Mouse (Mus musculus) limb, embryonic 14.5 days (tissue): Measurements from ENCODE around the gene Kif26a. TPM values are rescaled to one million over a fixed set of nuclear protein-coding genes. Genes with fewer than 3 reads are reported as not detected.

Experiments used
- ATAC-seq: fragments of 200-750 bp; cut with Nextera tagmentation; 2 replicates; pipeline ENCODE4 v1.8.0; 2017; ENCODE audit warnings: low read depth, moderate number of reproducible peaks, moderate TSS enrichment; ENCODE audit not compliant: low FRiP score
- DNase-seq: peaks from one replicate; pipeline ENCODE4 v3.0.0-alpha.2; 2015; ENCODE audit warnings: low spot score
- H3K27ac ChIP-seq: fragments of 300-500 bp; sonication (generic); replicated peaks from 2 replicates; pipeline ENCODE4 v1.5.1; 2014; ENCODE audit warnings: low read depth, mild to moderate bottlenecking, low read length, moderate library complexity, mixed read lengths
- H3K27me3 ChIP-seq: fragments of 300-500 bp; sonication (generic); 2 replicates; pipeline ENCODE4 v1.6.1; 2014; ENCODE audit warnings: low read length, mixed read lengths; ENCODE audit not compliant: control insufficient read depth, insufficient read depth
- H3K36me3 ChIP-seq: fragments of 300-500 bp; sonication (generic); 2 replicates; pipeline ENCODE4 v1.6.1; 2014; ENCODE audit warnings: mild to moderate bottlenecking, low read length, moderate library complexity, mixed read lengths; ENCODE audit not compliant: control insufficient read depth, insufficient read depth
- H3K4me1 ChIP-seq: fragments of 300-500 bp; sonication (generic); 2 replicates; pipeline ENCODE4 v1.6.1; 2014; ENCODE audit warnings: antibody characterized with exemption, low read length, mixed read lengths; ENCODE audit not compliant: control insufficient read depth, insufficient read depth
- H3K4me2 ChIP-seq: fragments of 300-500 bp; sonication (generic); replicated peaks from 2 replicates; pipeline ENCODE4 v1.6.1; 2014; ENCODE audit warnings: low read depth, mild to moderate bottlenecking, low read length, moderate library complexity; ENCODE audit not compliant: severe bottlenecking
- H3K4me3 ChIP-seq: fragments of 300-500 bp; sonication (generic); replicated peaks from 2 replicates; pipeline ENCODE4 v1.5.1; 2014; ENCODE audit warnings: low read length
- H3K9ac ChIP-seq: fragments of 300-500 bp; sonication (generic); 2 replicates; pipeline ENCODE4 v1.6.1; 2014; ENCODE audit warnings: mild to moderate bottlenecking, low read depth, low read length, moderate library complexity; ENCODE audit not compliant: severe bottlenecking
- H3K9me3 ChIP-seq: fragments of 300-500 bp; sonication (generic); 2 replicates; pipeline ENCODE4 v1.6.1; 2016; ENCODE audit warnings: low read length; ENCODE audit not compliant: control insufficient read depth
- POLR2A ChIP-seq: fragments of 200-500 bp; IDR thresholded peaks from 2 replicates; pipeline ENCODE4 v1.8.0; 2012; ENCODE audit warnings: inconsistent platforms, mild to moderate bottlenecking, moderate library complexity, borderline replicate concordance; ENCODE audit not compliant: insufficient read depth, insufficient read length; ENCODE audit errors: extremely low read depth
- WGBS: fragments of 180-500 bp; shearing (Covaris S2); extraction: QIAGEN DNeasy Blood & Tissue Kit; methylation state at CpG from one replicate; pipeline ENCODE4 v1.1.7; 2014; 5-methylcytosine and 5-hydroxymethylcytosine counted together
- polyA plus RNA-seq, 2 experiments: library from polyadenylated mRNA; depleted of rRNA in 1 of 2; stranded (reverse) in 1 of 2; unstranded in 1 of 2; fragments of >200 nt; fragmentation: Nextera tagmentation in 1 of 2; extraction: Ambion mirVana in 1 of 2; gene quantifications; 2 replicates each; pipeline versions ENCODE4 v1.2.1 to v1.2.3; 2012 to 2014

Kif26a gene
- polyA plus RNA-seq, 2 experiments = 6.2 to 21.6 TPM

DNA sequence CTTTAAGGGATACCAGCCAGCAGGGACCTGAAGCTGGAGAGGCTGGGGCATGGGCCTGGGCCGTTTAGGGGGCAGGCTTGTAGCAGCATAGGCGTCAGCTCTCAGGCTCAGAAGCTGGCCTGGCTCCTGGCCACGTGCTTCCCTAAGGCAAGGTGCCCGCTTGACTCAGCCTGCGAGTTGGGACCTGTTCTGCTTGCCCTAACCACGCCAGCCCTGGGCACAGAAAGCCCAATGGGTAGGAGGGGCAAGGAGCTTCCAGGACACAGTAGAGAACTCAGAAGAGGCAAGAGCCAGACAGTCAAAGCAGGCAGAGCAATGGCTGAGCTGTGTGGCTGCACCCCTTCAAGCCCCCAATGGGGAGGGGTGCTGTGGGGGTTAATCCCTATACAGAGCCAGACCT is 37.7 kb downstream of the Kif26a start:
- WGBS = 52% methylated on average over 6 of the region's 6 CpGs
- Histone ChIP-seq H3K4me1 (peaks cover 27% of the 10 kb centered on the region), H3K4me3 (no peak overlapping the region), H3K36me3 (peaks cover 5% of the 10 kb centered on the region), H3K27me3 (no peaks in the 10 kb centered on the region), H3K9me3 (no peaks in the 10 kb centered on the region), H3K27ac (0 out of 2 replicates have a peak overlapping the region, but pooled peaks have one; percentile 33), H3K9ac (no peak overlapping the region), H3K4me2 (no peak overlapping the region)
- no peak for TF ChIP-seq POLR2A
- ATAC-seq = no peak
- DNase-seq = no peak

DNA sequence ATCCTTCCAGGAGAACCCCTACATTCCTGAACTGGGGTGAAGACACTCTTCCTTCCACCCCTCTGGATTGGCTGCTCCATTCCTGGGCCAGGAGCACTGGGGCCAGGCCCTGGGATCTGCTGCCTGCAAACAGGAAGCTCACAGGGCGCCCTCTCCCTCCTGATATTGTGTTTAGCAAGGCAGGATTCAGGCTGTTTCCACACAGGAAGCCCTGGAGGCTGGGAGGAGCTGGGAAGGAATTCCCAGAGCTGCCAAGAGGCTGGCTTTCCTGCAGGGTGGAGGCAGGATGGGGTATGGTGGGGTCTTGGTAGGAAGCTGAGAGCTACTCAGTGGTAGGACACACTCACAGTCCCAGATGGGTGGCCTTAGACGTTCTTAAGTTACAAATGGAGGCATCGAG is 38.4 kb downstream of the Kif26a start:
- ATAC-seq = peak; percentile 38; the same call in 1 of the 2 replicates
- 19% methylated on average over 3 of the region's 3 CpGs for WGBS
- no peak overlapping the region for H3K9ac ChIP-seq

DNA sequence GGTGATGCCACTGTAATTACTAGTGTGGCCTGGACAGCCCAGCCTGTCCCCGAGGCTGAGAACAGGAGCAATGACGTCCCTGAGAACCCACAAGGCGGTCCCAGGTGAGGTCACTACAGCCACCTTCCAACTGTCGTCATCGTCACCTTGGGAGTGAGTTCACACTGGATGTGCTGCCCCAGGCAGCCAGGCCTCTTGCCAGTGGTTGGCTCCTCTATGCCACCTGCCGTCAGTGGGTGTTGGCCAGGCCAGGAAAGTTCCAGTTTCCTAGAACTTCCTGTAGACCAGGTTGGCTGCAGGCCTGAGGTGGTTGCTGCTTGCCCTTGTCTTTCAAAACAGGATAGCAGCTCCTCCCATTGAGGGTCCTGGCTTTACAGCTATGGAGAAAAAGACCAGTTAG is 40.9 kb downstream of the Kif26a start:
- no peak for ATAC-seq

More for the DNA sequence above, 38.4 kb downstream of the Kif26a start:
- Histone ChIP-seq H3K27me3 (no peaks in the 10 kb centered on the region), H3K36me3 (peaks cover under 1% of the 10 kb centered on the region), H3K9me3 (no peaks in the 10 kb centered on the region), H3K4me3 (no peak overlapping the region), H3K4me1 (peaks cover 27% of the 10 kb centered on the region), H3K27ac (peak overlapping the region; percentile 33), H3K4me2 (no peak overlapping the region)
- no peak for TF ChIP-seq POLR2A
- peak; percentile 62 for DNase-seq

DNA sequence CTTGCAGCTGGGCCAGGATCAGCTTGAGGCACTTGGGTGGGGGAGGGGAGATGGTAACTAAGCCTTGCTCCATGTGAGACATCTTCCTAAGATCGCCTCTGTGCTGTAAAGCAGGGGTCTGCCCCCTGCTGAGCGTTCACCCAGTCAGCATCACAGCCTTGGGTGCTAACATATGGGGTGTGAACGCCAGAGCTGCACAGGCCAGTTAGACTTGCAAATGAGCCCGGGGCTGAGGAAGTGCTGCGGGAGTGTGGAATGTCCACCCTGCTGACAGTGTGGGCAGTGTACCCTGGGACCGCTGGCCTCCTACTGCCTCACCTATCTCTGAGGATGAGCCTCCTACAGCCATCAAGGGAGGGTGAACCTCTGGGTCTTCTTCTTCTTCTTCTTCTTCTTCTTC is 45.7 kb downstream of the Kif26a start:
- Histone ChIP-seq H3K9me3 (no peaks in the 10 kb centered on the region), H3K36me3 (no peaks in the 10 kb centered on the region), H3K4me3 (no peak overlapping the region), H3K4me1 (peaks cover 8% of the 10 kb centered on the region), H3K27ac (no peak overlapping the region), H3K4me2 (no peak overlapping the region), H3K27me3 (no peaks in the 10 kb centered on the region), H3K9ac (no peak overlapping the region)
- WGBS = 34% methylated on average over 6 of the region's 6 CpGs
- no peak for DNase-seq
- no peak for ATAC-seq
- TF ChIP-seq POLR2A = no peak

More for the DNA sequence above, 40.9 kb downstream of the Kif26a start:
- no peak overlapping the region for H3K4me2 ChIP-seq
- H3K4me3 ChIP-seq = no peak overlapping the region
- WGBS = 76% methylated on average over 6 of the region's 6 CpGs
- no peaks in the 10 kb centered on the region for H3K27me3 ChIP-seq
- no peak for TF ChIP-seq POLR2A
- no peak overlapping the region for H3K27ac ChIP-seq
- peaks cover 24% of the 10 kb centered on the region for H3K4me1 ChIP-seq
- no peaks in the 10 kb centered on the region for H3K9me3 ChIP-seq
- DNase-seq = no peak
- no peaks in the 10 kb centered on the region for H3K36me3 ChIP-seq
- H3K9ac ChIP-seq = no peak overlapping the region

DNA sequence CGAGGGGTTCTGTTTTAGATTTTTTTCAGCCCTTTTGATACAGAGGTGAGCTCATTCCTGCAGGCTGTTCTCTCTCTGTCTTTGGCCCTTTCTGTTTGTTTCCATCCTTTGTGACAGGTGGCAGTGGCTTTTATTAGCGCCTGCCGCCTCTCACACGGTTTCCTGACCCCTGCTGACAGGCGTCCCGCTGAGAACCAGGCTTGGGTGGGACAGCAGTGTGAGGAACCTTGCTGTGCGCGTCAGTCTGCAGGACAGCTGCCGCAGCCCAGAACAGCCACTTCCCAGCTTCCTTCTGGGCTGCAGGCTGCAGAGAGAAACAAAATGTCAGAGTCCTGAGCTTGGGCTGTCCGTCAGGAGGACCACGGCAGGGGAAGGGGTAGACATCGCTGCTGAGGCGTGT is 49.0 kb downstream of the Kif26a start:
- no peak for DNase-seq
- Histone ChIP-seq H3K36me3 (no peaks in the 10 kb centered on the region), H3K4me2 (peak overlapping the region; percentile 17; the same call in 1 of the 2 replicates), H3K9me3 (no peaks in the 10 kb centered on the region), H3K27me3 (no peaks in the 10 kb centered on the region), H3K9ac (0 out of 2 replicates have a peak overlapping the region, but pooled peaks have one; percentile 16), H3K27ac (no peak overlapping the region), H3K4me1 (peaks cover 10% of the 10 kb centered on the region), H3K4me3 (no peak overlapping the region)
- WGBS = 7% methylated on average over 13 of the region's 13 CpGs
- no peak for TF ChIP-seq POLR2A
- ATAC-seq = peak; percentile 56; the same call in 1 of the 2 replicates

DNA sequence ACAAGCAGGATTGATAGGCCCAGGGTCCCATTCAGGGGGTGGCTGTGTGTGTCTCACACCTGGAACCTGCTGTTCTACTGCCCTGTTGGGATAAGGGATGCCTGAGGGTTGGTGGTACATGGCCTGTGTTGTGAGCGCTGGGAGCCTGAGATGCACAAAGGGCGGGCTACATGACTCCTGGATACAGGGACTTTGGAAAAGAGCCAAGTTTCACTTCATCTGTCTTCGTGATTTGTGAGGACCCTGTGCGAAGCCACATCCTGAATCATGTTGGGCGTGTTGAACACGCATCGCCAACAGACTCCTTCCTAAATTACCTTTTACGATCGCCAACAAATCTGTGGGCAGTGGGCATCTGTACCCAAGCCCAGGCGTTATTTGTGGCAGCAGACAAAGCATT is 50.6 kb downstream of the Kif26a start:
- Histone ChIP-seq H3K9me3 (no peaks in the 10 kb centered on the region), H3K27me3 (no peaks in the 10 kb centered on the region), H3K4me3 (no peak overlapping the region), H3K4me1 (peaks cover 14% of the 10 kb centered on the region), H3K4me2 (no peak overlapping the region), H3K9ac (no peak overlapping the region), H3K36me3 (no peaks in the 10 kb centered on the region), H3K27ac (no peak overlapping the region)
- 78% methylated on average over 10 of the region's 10 CpGs for WGBS
- no peak for ATAC-seq
- TF ChIP-seq POLR2A = no peak
- no peak for DNase-seq
